Mouse (Mus musculus): ENCODE results near the gene Themis. TPM values are rescaled to one million over a fixed set of nuclear protein-coding genes. Genes with fewer than 3 reads are reported as not detected.

The Themis gene
- polyA plus RNA-seq, 1 experiment = not detected

- TF ChIP-seq CTCF (IDR thresholded peaks at IDR 0.05; ENCODE audit: control insufficient read depth, insufficient read depth, low read length) (no peak), POLR2A (IDR thresholded peaks at IDR 0.05; ENCODE audit: borderline replicate concordance, control insufficient read depth, low read depth, low read length) (no peak)
- Histone ChIP-seq H3K4me3 (replicated peaks; ENCODE audit: control insufficient read depth, low read depth, low read length) (no peak overlapping the region), H3K27ac (ENCODE audit: control insufficient read depth, insufficient read depth, low read depth, low read length, poor library complexity) (no peak overlapping the region), H3K4me1 (ENCODE audit: control insufficient read depth, insufficient read depth, low read length) (no peaks in the 10 kb centered on the region; the same call in 1 of the 2 replicates)
These were observed 13.4 kb upstream of the Themis start for GRCm38 (mm10) chr10:28654733-28655132.

- TF ChIP-seq POLR2A (IDR thresholded peaks at IDR 0.05; ENCODE audit: borderline replicate concordance, control insufficient read depth, low read depth, low read length) (no peak), CTCF (IDR thresholded peaks at IDR 0.05; ENCODE audit: control insufficient read depth, insufficient read depth, low read length) (no peak)
- Histone ChIP-seq H3K4me3 (replicated peaks; ENCODE audit: control insufficient read depth, low read depth, low read length) (no peak overlapping the region), H3K4me1 (ENCODE audit: control insufficient read depth, insufficient read depth, low read length) (no peaks in the 10 kb centered on the region), H3K27ac (ENCODE audit: control insufficient read depth, insufficient read depth, low read depth, low read length, poor library complexity) (no peak overlapping the region)
- 83% methylated on average over 6 of the region's 6 CpGs for WGBS
These were observed 3.0 kb upstream of the Themis start for GRCm38 (mm10) chr10:28665141-28665540.

- no peak for TF ChIP-seq POLR2A (IDR thresholded peaks at IDR 0.05; ENCODE audit: borderline replicate concordance, control insufficient read depth, low read depth, low read length)
- TF ChIP-seq CTCF (IDR thresholded peaks at IDR 0.05; ENCODE audit: control insufficient read depth, insufficient read depth, low read length) = no peak
- Histone ChIP-seq H3K27ac (ENCODE audit: control insufficient read depth, insufficient read depth, low read depth, low read length, poor library complexity) (no peak overlapping the region), H3K4me3 (replicated peaks; ENCODE audit: control insufficient read depth, low read depth, low read length) (no peak overlapping the region), H3K4me1 (ENCODE audit: control insufficient read depth, insufficient read depth, low read length) (no peaks in the 10 kb centered on the region)
- 82% methylated on average over 3 of the region's 3 CpGs for WGBS
These were observed 5.8 kb downstream of the Themis start for GRCm38 (mm10) chr10:28673931-28674330.

GRCm38 (mm10) chr10:28675337-28675736 lies 7.2 kb downstream of the Themis start:
- no peaks in the 10 kb centered on the region for H3K4me1 ChIP-seq (ENCODE audit: control insufficient read depth, insufficient read depth, low read length)
- no peak overlapping the region for H3K4me3 ChIP-seq (replicated peaks; ENCODE audit: control insufficient read depth, low read depth, low read length)
- no peak overlapping the region for H3K27ac ChIP-seq (ENCODE audit: control insufficient read depth, insufficient read depth, low read depth, low read length, poor library complexity)
- no peak for TF ChIP-seq POLR2A (IDR thresholded peaks at IDR 0.05; ENCODE audit: borderline replicate concordance, control insufficient read depth, low read depth, low read length)
- TF ChIP-seq CTCF (IDR thresholded peaks at IDR 0.05; ENCODE audit: control insufficient read depth, insufficient read depth, low read length) = no peak
- 67% methylated on average over 2 of the region's 2 CpGs for WGBS

GRCm38 (mm10) chr10:28694981-28695380 lies 26.8 kb downstream of the Themis start:
- TF ChIP-seq POLR2A (IDR thresholded peaks at IDR 0.05; ENCODE audit: borderline replicate concordance, control insufficient read depth, low read depth, low read length) (no peak), CTCF (IDR thresholded peaks at IDR 0.05; ENCODE audit: control insufficient read depth, insufficient read depth, low read length) (no peak)
- WGBS = 53% methylated on average over 6 of the region's 6 CpGs
- Histone ChIP-seq H3K4me3 (replicated peaks; ENCODE audit: control insufficient read depth, low read depth, low read length) (no peak overlapping the region), H3K27ac (ENCODE audit: control insufficient read depth, insufficient read depth, low read depth, low read length, poor library complexity) (no peak overlapping the region), H3K4me1 (ENCODE audit: control insufficient read depth, insufficient read depth, low read length) (no peaks in the 10 kb centered on the region)

- H3K27ac ChIP-seq (ENCODE audit: control insufficient read depth, insufficient read depth, low read depth, low read length, poor library complexity) = no peak overlapping the region
- H3K4me1 ChIP-seq (ENCODE audit: control insufficient read depth, insufficient read depth, low read length) = no peaks in the 10 kb centered on the region
- no peak for TF ChIP-seq POLR2A (IDR thresholded peaks at IDR 0.05; ENCODE audit: borderline replicate concordance, control insufficient read depth, low read depth, low read length)
- TF ChIP-seq CTCF (IDR thresholded peaks at IDR 0.05; ENCODE audit: control insufficient read depth, insufficient read depth, low read length) = no peak
- WGBS = 85% methylated on average over 1 of the region's 1 CpGs
- no peak overlapping the region for H3K4me3 ChIP-seq (replicated peaks; ENCODE audit: control insufficient read depth, low read depth, low read length)
These were observed 27.9 kb downstream of the Themis start for GRCm38 (mm10) chr10:28696032-28696431.

- Histone ChIP-seq H3K4me3 (replicated peaks; ENCODE audit: control insufficient read depth, low read depth, low read length) (no peak overlapping the region), H3K4me1 (ENCODE audit: control insufficient read depth, insufficient read depth, low read length) (no peaks in the 10 kb centered on the region), H3K27ac (ENCODE audit: control insufficient read depth, insufficient read depth, low read depth, low read length, poor library complexity) (no peak overlapping the region)
- TF ChIP-seq POLR2A (IDR thresholded peaks at IDR 0.05; ENCODE audit: borderline replicate concordance, control insufficient read depth, low read depth, low read length) = no peak
These were observed 30.0 kb downstream of the Themis start for GRCm38 (mm10) chr10:28698175-28698574.

- no peak overlapping the region for H3K27ac ChIP-seq (ENCODE audit: control insufficient read depth, insufficient read depth, low read depth, low read length, poor library complexity)
These were observed 53.7 kb downstream of the Themis start for GRCm38 (mm10) chr10:28721828-28722227.

GRCm38 (mm10) chr10:28723266-28723665 lies 55.1 kb downstream of the Themis start:
- H3K4me1 ChIP-seq (ENCODE audit: control insufficient read depth, insufficient read depth, low read length) = no peaks in the 10 kb centered on the region
- no peak overlapping the region for H3K4me3 ChIP-seq (replicated peaks; ENCODE audit: control insufficient read depth, low read depth, low read length)
- 89% methylated on average over 7 of the region's 7 CpGs for WGBS
- no peak overlapping the region for H3K27ac ChIP-seq (ENCODE audit: control insufficient read depth, insufficient read depth, low read depth, low read length, poor library complexity)
- TF ChIP-seq CTCF (IDR thresholded peaks at IDR 0.05; ENCODE audit: control insufficient read depth, insufficient read depth, low read length) (no peak), POLR2A (IDR thresholded peaks at IDR 0.05; ENCODE audit: borderline replicate concordance, control insufficient read depth, low read depth, low read length) (no peak)

More at GRCm38 (mm10) chr10:28721828-28722227, 53.7 kb downstream of the Themis start:
- Histone ChIP-seq H3K4me3 (replicated peaks; ENCODE audit: control insufficient read depth, low read depth, low read length) (no peak overlapping the region), H3K4me1 (ENCODE audit: control insufficient read depth, insufficient read depth, low read length) (no peaks in the 10 kb centered on the region)
- 79% methylated on average over 3 of the region's 3 CpGs for WGBS
- TF ChIP-seq POLR2A (IDR thresholded peaks at IDR 0.05; ENCODE audit: borderline replicate concordance, control insufficient read depth, low read depth, low read length) (no peak), CTCF (IDR thresholded peaks at IDR 0.05; ENCODE audit: control insufficient read depth, insufficient read depth, low read length) (no peak)

Measured in bone marrow, adult 2 months (tissue).